Mouse (Mus musculus): ENCODE measurements around the gene I830077J02Rik. TPM values are rescaled to one million over a fixed set of nuclear protein-coding genes. Genes with fewer than 3 reads are reported as not detected.
A peak's percentile ranks its signal among the peaks of the same experiment; 100 is the strongest.

The I830077J02Rik gene
- 0.93 TPM in 2 replicates for polyA plus RNA-seq (2015; fragmentation: Nextera tagmentation; extraction: Ambion mirVana)

- H3K27ac ChIP-seq (ENCODE audit: low read length): no peak within 1 kb of the TSS
- WGBS: 62% methylated on average over 8 of the region's 8 CpGs
Measured at GRCm38 (mm10) chr3:105932240-105933071, at the start of gene I830077J02Rik. Gene I830077J02Rik, minus strand, starts transcription at chr3:105932664.

GRCm38 (mm10) chr3:105974174-105974573, 41.7 kb upstream of the I830077J02Rik start:
- ATAC-seq (ENCODE audit: low read depth): no peak
- H3K4me3 ChIP-seq (ENCODE audit: low read length): no peak overlapping the region
- peaks cover 2% of the 10 kb centered on the region for H3K36me3 ChIP-seq (ENCODE audit: control insufficient read depth, insufficient read depth, low read length)
- H3K27me3 ChIP-seq (ENCODE audit: control insufficient read depth, insufficient read depth, low read depth, low read length): no peaks in the 10 kb centered on the region
- no peak overlapping the region for H3K27ac ChIP-seq (ENCODE audit: low read length)
- H3K4me2 ChIP-seq (ENCODE audit: low read depth, low read length): no peak overlapping the region
- H3K4me1 ChIP-seq (replicated peaks; ENCODE audit: control insufficient read depth, insufficient read depth, low read length): no peaks in the 10 kb centered on the region
- no peaks in the 10 kb centered on the region for H3K9me3 ChIP-seq (ENCODE audit: control insufficient read depth, low read length)
- no peak overlapping the region for H3K9ac ChIP-seq (ENCODE audit: low read length)
- 76% methylated on average over 2 of the region's 2 CpGs for WGBS

More at GRCm38 (mm10) chr3:105932240-105933071, at the start of gene I830077J02Rik:
- no peaks in the 10 kb centered on the region for H3K27me3 ChIP-seq (ENCODE audit: control insufficient read depth, insufficient read depth, low read depth, low read length)
- H3K36me3 ChIP-seq (ENCODE audit: control insufficient read depth, insufficient read depth, low read length): no peaks in the 10 kb centered on the region; the same call in 1 of the 2 replicates
- no peaks in the 10 kb centered on the region for H3K9me3 ChIP-seq (ENCODE audit: control insufficient read depth, low read length)
- no peak for ATAC-seq (ENCODE audit: low read depth)
- H3K4me3 ChIP-seq (ENCODE audit: low read length): no peak within 1 kb of the TSS
- no peak within 1 kb of the TSS for H3K4me2 ChIP-seq (ENCODE audit: low read depth, low read length)
- H3K9ac ChIP-seq (ENCODE audit: low read length): no peak within 1 kb of the TSS
- H3K4me1 ChIP-seq (replicated peaks; ENCODE audit: control insufficient read depth, insufficient read depth, low read length): peaks cover 6% of the 10 kb centered on the region

DNA sequence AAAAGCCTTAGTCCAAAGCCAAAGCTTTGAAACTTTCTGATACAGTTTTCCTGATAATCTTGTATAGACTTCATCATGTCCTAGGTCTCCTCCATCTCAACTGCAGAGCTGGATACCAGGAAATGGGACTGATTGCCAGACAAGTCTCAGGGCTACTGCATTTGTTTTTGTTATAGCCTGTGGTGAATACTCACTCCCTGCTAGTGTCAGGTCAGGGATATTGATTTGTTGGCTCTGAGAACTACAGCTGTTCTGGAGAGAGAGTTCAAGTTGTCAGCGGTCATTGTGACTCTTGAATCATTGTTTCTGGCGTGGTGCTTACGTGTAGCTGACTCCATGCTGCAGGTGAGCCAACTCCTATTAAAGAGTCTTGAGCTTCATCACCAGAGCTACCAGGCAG, 40.9 kb upstream of the I830077J02Rik start, which contains the start of gene Ovgp1:
Ovgp1 (plus strand) TSS at position 301 of the 400 bp plus-strand sequence.
- no peak for ATAC-seq (ENCODE audit: low read depth)
- H3K27ac ChIP-seq (ENCODE audit: low read length): no peak within 1 kb of the TSS
- H3K4me2 ChIP-seq (ENCODE audit: low read depth, low read length): no peak within 1 kb of the TSS
- H3K9ac ChIP-seq (ENCODE audit: low read length): no peak within 1 kb of the TSS
- H3K27me3 ChIP-seq (ENCODE audit: control insufficient read depth, insufficient read depth, low read depth, low read length): no peaks in the 10 kb centered on the region
- H3K36me3 ChIP-seq (ENCODE audit: control insufficient read depth, insufficient read depth, low read length): peaks cover 6% of the 10 kb centered on the region
- no peaks in the 10 kb centered on the region for H3K4me1 ChIP-seq (replicated peaks; ENCODE audit: control insufficient read depth, insufficient read depth, low read length)
- no peak within 1 kb of the TSS for H3K4me3 ChIP-seq (ENCODE audit: low read length)
- WGBS: 69% methylated on average over 3 of the region's 3 CpGs
- no peaks in the 10 kb centered on the region for H3K9me3 ChIP-seq (ENCODE audit: control insufficient read depth, low read length)

GRCm38 (mm10) chr3:105971831-105972446, 39.5 kb upstream of the I830077J02Rik start:
- H3K4me1 ChIP-seq (replicated peaks; ENCODE audit: control insufficient read depth, insufficient read depth, low read length): no peaks in the 10 kb centered on the region
- H3K27me3 ChIP-seq (ENCODE audit: control insufficient read depth, insufficient read depth, low read depth, low read length): no peaks in the 10 kb centered on the region
- no peak overlapping the region for H3K27ac ChIP-seq (ENCODE audit: low read length)
- no peak for ATAC-seq (ENCODE audit: low read depth)
- H3K4me3 ChIP-seq (ENCODE audit: low read length): no peak overlapping the region
- H3K36me3 ChIP-seq (ENCODE audit: control insufficient read depth, insufficient read depth, low read length): peaks cover 16% of the 10 kb centered on the region
- H3K9ac ChIP-seq (ENCODE audit: low read length): no peak overlapping the region
- H3K9me3 ChIP-seq (ENCODE audit: control insufficient read depth, low read length): no peaks in the 10 kb centered on the region
- WGBS: 80% methylated on average over 5 of the region's 5 CpGs
- no peak overlapping the region for H3K4me2 ChIP-seq (ENCODE audit: low read depth, low read length)

GRCm38 (mm10) chr3:105960700-105961099, 28.2 kb upstream of the I830077J02Rik start:
- H3K36me3 ChIP-seq (ENCODE audit: control insufficient read depth, insufficient read depth, low read length): peaks cover 21% of the 10 kb centered on the region

DNA sequence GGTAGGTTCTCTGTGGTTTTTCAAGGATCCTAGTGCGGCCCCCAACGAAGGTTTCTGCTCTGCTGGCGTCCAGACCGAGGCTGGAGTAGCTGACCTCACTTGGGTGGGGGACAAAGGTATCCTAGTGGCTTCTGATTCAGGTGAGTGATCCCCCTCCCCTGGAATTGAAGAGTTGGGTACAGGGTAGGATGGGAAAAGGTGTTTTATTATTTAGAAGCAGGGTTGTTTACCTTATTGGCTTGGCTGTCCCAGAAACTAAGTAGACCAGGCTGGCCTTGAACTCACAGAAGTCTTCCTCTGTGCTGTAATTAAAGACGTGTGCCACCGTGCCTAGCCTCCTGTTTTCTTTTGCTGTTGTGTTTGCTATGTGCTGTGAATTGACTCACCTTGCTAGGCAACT, 27.5 kb upstream of the I830077J02Rik start, which contains the start of gene Atp5f1:
Atp5f1 (minus strand) TSS at position 101 of the 400 bp plus-strand sequence.
- ATAC-seq (ENCODE audit: low read depth): no peak
- Histone ChIP-seq H3K9ac (ENCODE audit: low read length) (peak within 1 kb of the TSS; percentile 97), H3K27me3 (ENCODE audit: control insufficient read depth, insufficient read depth, low read depth, low read length) (no peaks in the 10 kb centered on the region), H3K4me2 (ENCODE audit: low read depth, low read length) (peak within 1 kb of the TSS; percentile 83), H3K4me1 (replicated peaks; ENCODE audit: control insufficient read depth, insufficient read depth, low read length) (peaks cover 18% of the 10 kb centered on the region), H3K27ac (ENCODE audit: low read length) (peak within 1 kb of the TSS; percentile 87), H3K4me3 (ENCODE audit: low read length) (peak within 1 kb of the TSS; percentile 80), H3K36me3 (ENCODE audit: control insufficient read depth, insufficient read depth, low read length) (peaks cover 18% of the 10 kb centered on the region), H3K9me3 (ENCODE audit: control insufficient read depth, low read length) (no peaks in the 10 kb centered on the region)
- WGBS: 3% methylated on average over 6 of the region's 6 CpGs

More at GRCm38 (mm10) chr3:105960700-105961099, 28.2 kb upstream of the I830077J02Rik start:
- H3K27ac ChIP-seq (ENCODE audit: low read length): no peak overlapping the region
- no peak for ATAC-seq (ENCODE audit: low read depth)
- H3K4me1 ChIP-seq (replicated peaks; ENCODE audit: control insufficient read depth, insufficient read depth, low read length): peaks cover 18% of the 10 kb centered on the region
- peak overlapping the region; percentile 83; the same call in 1 of the 2 replicates for H3K4me2 ChIP-seq (ENCODE audit: low read depth, low read length)
- no peak overlapping the region for H3K9ac ChIP-seq (ENCODE audit: low read length)
- H3K9me3 ChIP-seq (ENCODE audit: control insufficient read depth, low read length): no peaks in the 10 kb centered on the region
- WGBS: 90% methylated on average over 2 of the region's 2 CpGs
- H3K27me3 ChIP-seq (ENCODE audit: control insufficient read depth, insufficient read depth, low read depth, low read length): no peaks in the 10 kb centered on the region
- H3K4me3 ChIP-seq (ENCODE audit: low read length): no peak overlapping the region

DNA sequence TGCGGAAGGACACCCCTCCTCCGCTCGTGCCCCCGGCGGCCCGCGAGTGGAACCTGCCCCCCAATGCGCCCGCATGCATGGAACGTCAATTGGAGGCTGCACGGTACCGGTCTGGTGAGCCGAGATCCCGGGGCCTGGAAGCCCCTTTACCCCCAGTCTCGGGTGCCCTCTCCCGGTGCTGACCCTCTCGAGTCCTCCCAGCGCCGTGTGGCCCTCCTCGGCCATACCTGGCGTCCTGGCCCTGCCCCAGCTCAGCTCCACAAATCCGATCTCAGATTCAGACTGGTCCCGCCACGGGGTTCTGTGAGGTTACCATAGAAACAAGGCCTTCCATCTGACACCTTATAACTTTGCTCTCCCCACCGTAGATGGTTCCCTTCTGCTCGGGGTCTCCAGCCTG, 27.1 kb upstream of the I830077J02Rik start:
- ATAC-seq (ENCODE audit: low read depth): peak; percentile 61
- Histone ChIP-seq H3K36me3 (ENCODE audit: control insufficient read depth, insufficient read depth, low read length) (peaks cover 14% of the 10 kb centered on the region), H3K4me3 (ENCODE audit: low read length) (peak overlapping the region; percentile 80), H3K9me3 (ENCODE audit: control insufficient read depth, low read length) (no peaks in the 10 kb centered on the region), H3K4me2 (ENCODE audit: low read depth, low read length) (peak overlapping the region; percentile 83), H3K9ac (ENCODE audit: low read length) (peak overlapping the region; percentile 83), H3K27ac (ENCODE audit: low read length) (peak overlapping the region; percentile 26; the same call in 1 of the 2 replicates), H3K27me3 (ENCODE audit: control insufficient read depth, insufficient read depth, low read depth, low read length) (no peaks in the 10 kb centered on the region), H3K4me1 (replicated peaks; ENCODE audit: control insufficient read depth, insufficient read depth, low read length) (peaks cover 18% of the 10 kb centered on the region)
- 1% methylated on average over 26 of the region's 26 CpGs for WGBS

- H3K27me3 ChIP-seq (ENCODE audit: control insufficient read depth, insufficient read depth, low read depth, low read length): no peaks in the 10 kb centered on the region
- peaks cover 18% of the 10 kb centered on the region for H3K4me1 ChIP-seq (replicated peaks; ENCODE audit: control insufficient read depth, insufficient read depth, low read length)
- H3K27ac ChIP-seq (ENCODE audit: low read length): peak within 1 kb of the TSS; percentile 87
- under 1% methylated on average over 50 of the region's 52 CpGs for WGBS
- peak; percentile 98 for ATAC-seq (ENCODE audit: low read depth)
- no peaks in the 10 kb centered on the region for H3K9me3 ChIP-seq (ENCODE audit: control insufficient read depth, low read length)
- peak within 1 kb of the TSS; percentile 97 for H3K9ac ChIP-seq (ENCODE audit: low read length)
- H3K4me3 ChIP-seq (ENCODE audit: low read length): peak within 1 kb of the TSS; percentile 80
- peaks cover 10% of the 10 kb centered on the region; the same call in 1 of the 2 replicates for H3K36me3 ChIP-seq (ENCODE audit: control insufficient read depth, insufficient read depth, low read length)
- peak within 1 kb of the TSS; percentile 83 for H3K4me2 ChIP-seq (ENCODE audit: low read depth, low read length)
Measured at GRCm38 (mm10) chr3:105958974-105959580, 26.6 kb upstream of the I830077J02Rik start, which contains the start of gene Wdr77. Gene Wdr77, plus strand, starts transcription at chr3:105959369.

Measured in lung, embryonic 16.5 days (tissue).